Mouse (Mus musculus) liver, postnatal 0 days (tissue): ENCODE results near the gene Fcgr1.

Experiments used
- CTCF ChIP-seq: sonication (generic); IDR thresholded peaks from 2 replicates; pipeline ENCODE4 v1.5.1; 2016; ENCODE audit warnings: antibody characterized with exemption, low read depth
- EP300 ChIP-seq: IDR thresholded peaks from 2 replicates; pipeline ENCODE4 v1.6.1; 2016; ENCODE audit warnings: antibody characterized with exemption, low read depth, mild to moderate bottlenecking

GRCm38 (mm10) chr3:96257190-96257589 lies 36.6 kb downstream of the Fcgr1 start:
- TF ChIP-seq CTCF, result no peak
- no peak for TF ChIP-seq EP300
